Mouse (Mus musculus): Measurements from ENCODE around the gene Myrip.
"Not testable (repeated sequence)": the region's sequence is repeated elsewhere in the genome, so short reads cannot be mapped to it uniquely, and the experiment has no call there.

Gene Myrip

DNA sequence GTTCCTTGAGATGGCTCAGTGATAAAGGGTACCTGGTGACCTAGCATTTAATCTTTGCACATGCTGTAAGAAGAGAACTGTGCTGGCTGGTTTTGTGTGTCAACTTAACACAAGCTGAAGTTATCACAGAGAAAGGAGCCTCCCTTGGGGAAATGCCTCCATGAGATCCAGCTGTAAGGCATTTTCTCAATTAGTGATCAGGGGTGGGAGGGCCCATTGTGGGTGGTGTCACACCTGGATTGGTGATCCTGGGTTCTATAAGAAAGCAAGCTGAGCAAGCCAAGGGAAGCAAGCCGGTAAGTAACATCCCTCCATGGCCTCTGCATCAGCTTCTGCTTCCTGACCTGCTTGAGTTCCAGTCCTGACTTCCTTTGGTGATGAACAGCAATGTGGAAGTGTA, at the start of gene Myrip:
Myrip (plus strand) TSS at position 301 of the 400 bp plus-strand sequence.
- DNase-seq (ENCODE audit: low spot score in 2 of 2), result not testable (repeated sequence)

DNA sequence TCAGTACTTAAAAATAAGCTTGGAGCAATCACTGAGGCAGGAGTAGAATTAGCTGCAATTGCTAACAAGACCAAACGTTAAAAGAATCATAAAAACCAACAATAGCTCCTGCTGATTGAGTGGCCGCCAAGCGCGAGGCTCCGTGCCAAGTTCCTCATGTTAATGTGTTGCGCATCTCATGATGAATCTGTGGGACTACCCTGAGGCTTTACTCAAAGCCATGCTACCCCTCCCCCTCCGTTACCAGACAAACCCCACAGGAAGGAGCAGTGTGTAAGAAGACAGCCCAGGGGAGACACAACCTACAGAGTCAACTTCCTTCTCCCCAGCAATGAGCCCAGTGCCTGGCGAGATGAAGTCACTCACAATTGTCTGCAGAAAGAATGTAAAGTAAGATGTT, 41.5 kb upstream of the Myrip start:
- peak; percentile 18 to 24 for DNase-seq (ENCODE audit: low spot score in 2 of 2)

DNA sequence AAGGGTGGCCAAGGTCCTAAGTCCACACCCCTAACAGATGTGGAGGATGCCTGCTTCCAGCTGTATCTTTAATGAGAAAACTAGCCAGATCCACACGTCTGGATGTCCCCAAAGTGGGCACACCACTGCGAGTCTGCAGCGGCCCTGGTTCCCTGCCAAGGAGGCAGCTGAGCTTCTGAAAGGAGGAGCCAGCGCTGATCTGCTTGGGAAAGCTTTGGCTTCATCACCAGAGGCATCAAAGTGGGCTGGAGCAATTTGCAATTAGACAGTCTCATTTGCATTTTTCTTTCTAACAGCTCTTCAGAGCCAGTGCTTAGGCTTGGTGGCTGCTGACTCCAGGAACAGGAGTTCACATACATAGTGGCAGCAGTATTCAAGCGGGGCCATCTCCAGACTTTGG, 37.3 kb upstream of the Myrip start:
- no peak for DNase-seq (ENCODE audit: low spot score in 2 of 2)

DNA sequence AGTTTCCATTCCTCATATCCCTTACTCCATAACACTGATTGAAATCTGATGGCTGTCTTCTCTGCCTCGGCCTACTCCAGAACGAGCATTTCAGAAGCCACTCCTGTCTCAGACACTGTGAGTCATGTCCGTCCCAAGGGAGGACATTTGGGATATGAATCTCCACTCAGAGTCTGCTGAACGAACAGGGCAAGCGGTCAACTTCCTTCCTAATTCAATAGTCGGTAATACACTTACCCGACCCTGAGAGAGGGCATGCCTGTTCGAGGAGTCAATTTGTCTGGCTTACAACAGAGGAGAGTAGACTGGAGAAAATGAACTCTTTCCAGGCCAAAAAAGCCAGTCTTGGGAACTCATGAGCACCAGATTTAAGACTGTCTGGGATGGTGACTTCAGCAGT, 28.2 kb upstream of the Myrip start:
- peak; percentile 76 to 78 for DNase-seq (ENCODE audit: low spot score in 2 of 2)

DNA sequence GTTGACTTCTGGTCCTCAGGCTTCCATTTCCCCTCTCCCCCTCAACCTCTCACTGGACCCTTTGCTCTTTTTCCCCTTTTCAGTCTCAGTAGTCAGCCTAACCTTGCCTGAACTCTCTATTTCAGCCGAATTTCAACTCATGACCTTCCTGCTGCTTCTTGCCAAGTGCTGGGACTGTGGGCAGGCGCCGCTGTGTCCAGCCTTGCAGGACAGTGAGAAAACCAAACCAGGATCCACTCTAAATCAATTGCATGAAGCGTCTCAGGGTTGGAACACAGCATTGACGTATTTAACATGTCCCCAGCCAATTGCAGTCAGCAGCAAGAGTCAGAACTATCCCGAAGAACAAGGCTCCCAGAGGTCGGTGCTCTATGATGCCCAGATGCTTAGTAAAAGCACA, 26.1 kb upstream of the Myrip start:
- peak; percentile 5 to 18 for DNase-seq (ENCODE audit: low spot score in 2 of 2)

DNA sequence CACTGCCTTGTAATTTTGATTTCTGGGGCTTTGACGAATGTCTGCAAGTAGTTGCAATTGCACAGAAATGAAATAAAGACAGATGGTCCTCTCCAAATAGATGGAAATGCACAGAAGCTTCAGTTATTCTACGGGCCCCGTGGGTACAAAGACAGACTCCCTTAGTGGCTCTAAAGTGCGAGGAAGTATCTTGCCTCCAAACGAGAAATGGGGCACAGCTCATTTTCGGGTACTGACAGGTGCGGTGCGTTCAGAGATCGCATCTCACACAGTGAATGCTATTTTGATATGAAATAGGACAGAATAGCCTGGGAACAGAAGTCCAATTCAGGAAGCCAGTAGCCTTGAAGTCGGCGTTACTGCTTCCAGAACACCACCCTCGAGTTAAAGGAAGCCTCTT, 20.2 kb upstream of the Myrip start:
- no peak for DNase-seq (ENCODE audit: low spot score in 2 of 2)

DNA sequence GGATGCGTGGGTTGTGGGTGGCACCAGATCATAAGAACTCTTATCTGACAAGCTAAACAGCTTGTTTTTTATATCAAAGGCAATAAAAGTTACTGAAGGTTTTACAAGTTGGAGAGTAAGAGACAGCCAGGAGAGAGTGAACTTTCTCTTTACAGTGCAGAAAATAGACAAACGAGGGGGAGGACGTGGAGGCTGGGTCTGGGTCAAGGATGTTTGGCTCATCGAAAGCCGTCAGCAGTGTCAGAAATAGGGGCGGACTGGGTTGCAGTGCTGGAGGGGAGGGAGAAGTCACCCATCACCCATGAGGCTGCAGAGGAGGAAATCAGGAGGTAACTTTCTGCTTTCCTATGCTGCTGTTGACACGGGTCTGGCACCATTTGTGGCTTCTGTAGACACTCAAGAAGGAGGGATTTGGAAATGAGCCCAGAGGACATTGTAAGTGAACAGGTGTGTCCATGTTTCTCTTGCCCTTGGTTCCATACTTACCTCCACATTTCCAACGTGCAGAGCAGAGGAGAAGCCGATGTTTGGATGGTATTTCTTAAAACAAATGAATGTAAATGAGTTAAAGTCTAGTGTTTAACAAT, 18.8 kb upstream of the Myrip start:
- no peak for DNase-seq (ENCODE audit: low spot score in 2 of 2)

DNA sequence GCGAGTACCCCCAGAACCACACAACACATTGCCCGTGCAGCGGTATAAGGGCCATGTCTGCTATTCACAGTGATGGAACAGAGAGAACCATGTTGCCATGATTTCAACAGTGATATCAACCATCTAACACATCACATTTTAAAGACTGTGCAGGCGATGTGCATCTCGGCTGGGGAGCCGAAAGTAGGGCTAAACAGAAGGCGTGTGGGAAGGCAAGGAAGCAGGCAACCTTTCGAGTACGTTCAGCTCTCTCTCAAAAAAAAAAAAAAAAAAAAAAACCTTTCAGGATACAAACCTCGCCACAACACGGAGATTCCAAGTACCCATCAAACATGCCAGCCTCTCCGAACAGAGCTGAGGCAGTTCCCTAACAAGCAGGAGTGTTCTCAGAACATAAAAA, 17.8 kb upstream of the Myrip start:
- no peak for DNase-seq (ENCODE audit: low spot score in 2 of 2)

DNA sequence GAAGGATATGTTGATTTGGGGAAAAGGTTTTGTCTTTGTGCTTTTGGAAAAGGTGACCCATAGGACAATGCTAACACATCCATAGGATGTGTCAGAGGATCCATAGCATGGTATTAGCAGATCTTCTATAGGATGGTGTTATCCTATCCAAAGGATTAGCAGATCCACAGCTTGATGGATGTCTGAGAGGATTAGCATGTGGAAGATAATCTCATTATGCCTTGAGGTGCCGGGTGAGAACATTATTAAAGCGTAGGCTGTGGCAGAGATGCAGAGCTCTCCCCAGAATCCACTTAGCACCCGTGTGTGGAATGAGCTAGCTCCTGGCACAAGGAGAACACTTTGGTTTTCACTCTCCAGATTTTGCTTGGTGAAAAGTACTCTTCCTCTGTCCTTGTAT, 13.3 kb upstream of the Myrip start:
- no peak for DNase-seq (ENCODE audit: low spot score in 2 of 2)

DNA sequence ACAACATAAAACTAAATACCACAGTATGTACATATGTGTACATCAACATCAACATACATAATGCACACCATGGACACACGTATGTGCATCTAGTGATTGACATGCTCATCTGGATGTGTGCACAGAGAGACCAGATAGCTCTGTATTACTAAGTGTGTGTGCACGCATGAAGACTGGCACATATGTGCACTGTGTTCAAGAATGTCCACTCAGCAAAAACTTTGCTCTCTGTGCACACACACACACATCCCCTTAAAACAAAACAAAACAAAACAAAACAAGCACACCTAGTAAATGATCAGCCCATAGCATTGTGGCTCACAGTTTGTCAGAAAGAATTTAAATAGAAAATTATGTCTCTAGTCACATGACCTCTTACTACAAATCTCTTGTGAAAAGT, 10.9 kb upstream of the Myrip start:
- DNase-seq (ENCODE audit: low spot score in 2 of 2), result no peak

DNA sequence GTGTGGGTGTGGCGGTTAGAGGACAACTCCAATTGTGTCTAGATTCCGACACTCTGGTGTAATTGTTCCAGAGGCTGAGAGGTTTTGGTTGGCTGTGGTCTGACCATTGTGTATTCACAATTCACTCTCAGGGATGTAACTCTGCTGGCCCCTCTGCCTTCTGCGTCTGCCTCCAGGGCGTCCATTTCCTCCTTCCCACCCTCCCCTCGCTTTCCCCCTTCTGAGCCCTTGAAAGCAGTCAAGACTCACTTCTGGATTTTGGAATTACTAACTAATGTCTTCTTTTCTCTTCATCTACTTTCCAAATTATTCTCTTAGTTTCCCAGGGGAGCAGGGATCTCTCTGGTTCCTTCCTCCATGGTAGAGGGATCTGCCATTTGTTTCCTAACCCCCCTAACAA, 8.8 kb upstream of the Myrip start:
- no peak for DNase-seq (ENCODE audit: low spot score in 2 of 2)

DNA sequence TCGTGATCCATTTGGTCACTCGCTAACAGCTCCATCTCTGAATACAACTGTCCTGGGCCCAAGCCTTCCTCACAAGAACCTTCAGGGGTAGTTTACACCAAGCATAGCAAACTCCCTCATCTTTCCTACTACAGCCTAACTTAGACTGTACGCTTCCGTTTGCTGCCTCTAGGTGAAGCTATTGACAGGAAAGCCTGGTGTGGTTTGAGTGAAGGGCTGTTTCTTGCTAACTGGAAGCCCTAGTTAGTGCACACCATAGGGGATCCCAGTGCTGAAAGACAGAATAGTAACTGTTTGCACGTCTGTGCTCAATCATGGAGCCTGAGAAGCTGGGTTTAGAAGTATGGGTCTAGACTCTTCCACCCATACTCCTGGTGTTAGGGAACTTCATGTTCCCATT, 5.8 kb upstream of the Myrip start:
- DNase-seq (ENCODE audit: low spot score in 2 of 2), result no peak

DNA sequence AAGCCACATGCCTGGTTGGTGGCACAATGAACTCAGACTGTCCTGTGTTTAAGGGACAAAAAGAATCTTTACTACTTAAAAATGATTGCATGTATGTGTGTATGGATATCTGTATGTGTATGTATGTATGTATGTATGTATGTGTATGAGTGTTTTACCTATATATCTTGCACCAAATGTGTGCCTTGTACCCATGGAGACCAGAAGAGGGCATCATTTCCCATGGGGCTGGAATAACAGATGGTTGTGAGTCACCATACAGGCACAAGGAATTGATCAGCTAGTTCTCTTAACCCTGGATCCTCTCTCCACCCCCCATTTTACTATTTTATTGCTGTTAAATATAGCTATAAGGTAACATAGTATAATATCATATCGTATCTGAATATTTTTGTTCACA, 4.4 kb upstream of the Myrip start:
- no peak for DNase-seq (ENCODE audit: low spot score in 2 of 2)

DNA sequence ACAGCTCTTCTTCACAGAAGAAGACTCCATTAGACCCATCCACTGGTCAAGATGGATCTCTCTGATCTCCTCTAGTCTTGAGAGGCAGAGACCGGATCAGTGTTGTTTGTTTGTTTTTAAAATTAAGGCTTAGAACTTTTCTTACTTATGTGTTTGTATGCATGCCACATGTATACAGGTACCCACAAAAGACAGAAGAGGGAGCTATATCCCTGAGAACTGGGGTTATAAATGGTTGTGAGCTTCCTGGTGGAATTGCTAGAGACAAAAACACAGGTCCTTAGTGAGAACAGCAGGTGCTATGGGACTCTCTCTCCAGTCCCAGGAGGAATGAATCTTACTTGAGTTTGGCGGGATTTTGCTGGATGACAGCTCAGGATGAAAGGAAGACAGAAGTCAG, 1.9 kb upstream of the Myrip start:
- DNase-seq (ENCODE audit: low spot score in 2 of 2), result no peak

DNA sequence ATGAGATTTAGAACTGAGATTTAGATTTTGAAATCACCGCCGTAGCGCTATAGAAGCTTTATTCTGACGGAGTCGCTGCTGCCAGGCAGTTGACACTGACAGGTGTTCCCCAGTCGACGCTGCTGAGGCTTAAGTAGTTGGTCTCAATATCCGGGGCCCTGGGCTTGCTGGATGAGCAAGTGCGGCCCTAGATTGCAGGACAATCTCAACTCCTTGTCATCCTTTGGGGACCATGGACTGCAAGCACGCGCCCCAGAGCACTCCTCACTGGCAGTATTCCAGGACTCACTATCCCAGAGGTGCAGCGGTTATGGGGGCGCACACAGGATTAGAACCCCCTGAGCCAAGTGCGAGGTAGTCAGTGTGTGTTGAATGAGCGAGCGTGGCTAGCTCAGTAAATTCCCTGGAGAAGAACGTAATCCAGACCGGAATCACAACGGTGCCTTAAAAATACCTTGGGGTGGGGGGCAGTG, 1.7 kb downstream of the Myrip start:
- peak in 1 of 2 experiments; percentile 6 for DNase-seq (ENCODE audit: low spot score in 2 of 2)

DNA sequence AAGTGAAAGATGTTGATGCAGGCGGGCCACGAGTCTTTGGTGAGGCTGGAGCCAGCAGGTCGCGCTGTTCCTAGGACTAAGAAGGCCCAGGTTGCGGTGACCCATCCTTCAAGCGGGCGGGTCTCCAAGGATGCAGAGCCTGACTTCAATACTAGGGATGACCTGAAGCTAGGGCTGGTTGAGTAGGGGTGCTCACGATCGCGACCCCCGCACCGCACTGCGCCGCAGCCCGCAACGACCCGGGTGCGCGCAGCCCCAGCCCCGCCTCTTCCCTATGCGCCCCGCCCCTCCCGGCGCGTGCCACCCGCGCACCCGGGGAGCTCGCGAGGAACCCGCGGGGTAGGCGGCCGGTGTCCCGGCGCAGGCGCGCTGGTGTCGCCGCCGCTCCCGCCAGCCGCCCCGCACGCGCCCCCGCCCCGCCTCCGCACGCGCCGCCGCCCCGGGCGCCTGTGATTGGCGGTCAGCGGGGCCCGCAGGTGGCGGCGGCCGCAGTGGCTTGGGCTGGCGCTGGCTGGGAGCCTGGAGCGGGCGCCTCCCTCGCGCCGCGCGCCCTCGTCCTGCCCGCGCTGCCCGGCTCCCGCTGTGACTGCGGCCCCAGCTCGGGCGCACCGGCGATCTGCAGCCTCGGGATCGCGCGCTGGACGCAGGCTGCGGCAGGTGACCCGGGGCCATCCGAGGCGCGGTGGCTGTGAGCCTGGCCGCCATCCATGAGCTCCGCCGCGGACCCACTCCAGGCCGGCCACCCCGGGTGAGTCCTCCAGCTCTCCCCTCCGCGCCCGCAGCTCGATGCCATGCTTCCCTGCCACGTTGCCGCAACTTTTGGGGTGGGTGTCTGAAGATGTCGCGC, 2.4 kb downstream of the Myrip start:
- DNase-seq (ENCODE audit: low spot score in 2 of 2), result peak; percentile 63 to 64

DNA sequence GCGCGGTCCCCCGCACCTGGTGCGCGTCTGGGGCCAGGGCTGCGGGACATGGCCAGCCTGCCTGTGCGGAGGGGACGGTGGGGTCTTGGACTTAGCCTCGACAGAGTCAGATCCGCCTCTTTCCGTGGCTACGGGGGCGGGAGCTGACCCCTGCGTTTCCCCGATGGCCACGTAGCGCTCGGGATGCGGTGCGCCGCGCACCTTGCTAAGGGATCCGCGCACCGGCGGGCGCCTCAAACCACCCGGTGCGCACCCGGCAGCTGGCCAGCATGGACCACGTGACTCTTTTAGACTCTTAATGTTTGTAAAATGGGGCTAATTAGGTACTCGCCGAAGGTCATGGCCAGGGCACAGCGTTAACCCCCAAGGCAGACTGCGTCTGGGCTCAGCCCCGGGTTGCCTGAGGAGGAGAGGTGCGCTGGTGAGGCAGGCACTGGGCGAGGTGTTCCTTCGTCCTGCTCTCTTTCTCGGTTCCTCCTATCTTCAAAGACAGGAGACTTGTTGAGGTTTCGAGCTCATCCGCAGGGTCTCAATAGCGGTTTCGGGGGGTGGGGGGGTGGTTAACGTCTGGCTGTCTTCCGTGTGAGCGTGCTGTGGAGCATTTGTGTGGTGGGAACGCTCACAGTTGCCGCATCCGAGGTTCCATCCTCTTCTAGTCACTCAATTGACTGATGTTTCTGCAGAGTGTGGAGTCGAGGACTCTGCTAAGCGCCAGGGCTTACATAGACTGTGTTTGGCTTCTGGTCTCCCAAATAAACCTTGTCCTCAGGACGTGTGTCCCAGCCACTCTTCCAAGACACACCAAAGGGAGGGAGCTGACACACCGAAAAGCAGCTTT, 3.2 kb downstream of the Myrip start:
- peak in 1 of 2 experiments; percentile 6 for DNase-seq (ENCODE audit: low spot score in 2 of 2)

DNA sequence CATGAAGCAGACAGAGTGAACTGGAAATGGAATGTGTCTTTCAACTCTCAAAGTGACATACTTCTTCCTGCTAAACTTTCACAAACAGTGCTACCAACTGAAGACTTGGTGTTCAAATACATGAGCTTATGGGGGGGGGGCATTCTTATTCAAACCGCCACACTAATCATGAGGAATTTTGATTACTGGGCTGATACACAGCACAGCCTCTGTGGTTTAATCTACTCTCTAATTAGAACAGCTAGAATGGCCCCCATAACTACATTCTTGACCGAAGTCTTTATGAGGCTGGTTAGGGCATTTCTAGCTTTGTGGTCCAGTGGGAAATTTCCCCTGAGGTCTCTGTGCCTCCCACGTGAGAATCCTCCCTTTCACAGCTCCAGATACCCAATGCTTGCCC, 13.9 kb downstream of the Myrip start:
- no peak for DNase-seq (ENCODE audit: low spot score in 2 of 2)

DNA sequence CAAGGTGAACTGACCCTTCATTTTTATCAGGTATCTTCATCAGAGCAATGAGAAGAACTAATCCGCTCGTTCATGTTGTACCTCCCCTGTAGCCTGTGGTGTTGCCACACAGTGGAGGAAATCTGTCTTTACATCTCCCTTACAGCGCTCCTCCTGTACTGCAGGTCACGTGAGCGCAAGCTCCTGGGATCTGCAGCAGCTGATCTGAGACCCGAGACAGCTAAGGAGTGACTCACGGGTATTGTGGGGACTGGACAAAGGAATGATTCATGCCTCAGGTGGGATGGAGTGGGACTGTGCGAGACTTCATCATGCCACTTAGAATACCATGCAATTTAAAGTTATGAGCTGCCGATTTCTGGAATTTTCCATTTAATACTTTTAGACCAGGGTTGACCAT, 17.8 kb downstream of the Myrip start:
- no peak for DNase-seq (ENCODE audit: low spot score in 2 of 2)

DNA sequence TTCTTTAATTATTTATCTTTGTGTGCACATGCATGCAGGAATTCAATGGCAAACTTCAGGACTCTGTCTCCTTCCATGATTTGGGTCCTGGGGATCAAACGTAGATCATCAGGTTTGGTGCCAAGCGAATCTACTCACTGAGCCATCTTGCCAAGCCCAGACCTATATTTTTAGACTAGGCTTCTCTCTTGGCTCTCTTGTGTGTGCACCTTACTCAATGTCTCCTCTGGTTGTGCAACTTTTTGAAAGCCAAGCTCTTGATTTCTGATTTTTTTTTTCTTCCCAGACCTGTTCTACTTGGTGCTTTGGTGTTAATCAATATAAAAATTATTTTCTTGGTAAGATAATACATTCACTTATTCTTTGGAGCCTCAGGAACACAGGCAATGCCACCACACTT, 19.3 kb downstream of the Myrip start:
- no peak for DNase-seq (ENCODE audit: low spot score in 2 of 2)

DNA sequence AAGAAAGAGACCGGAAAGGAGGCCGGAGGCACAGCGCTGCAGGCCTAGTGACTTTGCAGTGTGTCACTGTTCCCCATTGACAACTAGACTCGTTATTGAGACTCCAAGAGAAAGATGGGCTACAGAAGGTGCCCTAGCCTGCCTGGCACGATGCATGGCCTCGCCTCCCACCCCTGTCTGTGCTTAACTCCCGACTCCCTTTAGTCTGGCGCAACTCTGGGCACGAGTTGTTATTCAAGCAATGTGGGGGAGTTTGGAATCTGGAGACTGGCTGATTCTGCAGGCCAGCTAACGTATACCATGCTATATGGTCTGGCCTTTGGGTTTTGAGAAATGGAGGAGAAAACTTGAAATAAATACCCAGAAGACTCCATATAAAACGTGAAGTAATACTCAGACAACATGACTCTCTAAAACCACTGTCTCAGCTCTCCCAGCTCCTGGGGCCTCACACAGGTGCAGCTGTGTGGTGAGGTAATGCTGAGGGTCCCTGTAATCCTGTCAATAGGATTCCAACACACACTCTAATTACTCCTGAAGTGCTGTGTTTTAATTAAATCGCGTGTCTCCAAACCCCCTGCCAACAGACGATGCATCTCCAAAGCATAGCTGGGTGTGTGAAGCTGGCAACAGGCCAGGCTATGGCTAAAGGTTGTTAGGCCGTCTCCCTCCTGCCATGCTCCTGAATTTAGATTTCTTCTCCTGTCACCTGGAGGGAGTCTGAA, 21.6 kb downstream of the Myrip start:
- DNase-seq (ENCODE audit: low spot score in 2 of 2), result no peak

DNA sequence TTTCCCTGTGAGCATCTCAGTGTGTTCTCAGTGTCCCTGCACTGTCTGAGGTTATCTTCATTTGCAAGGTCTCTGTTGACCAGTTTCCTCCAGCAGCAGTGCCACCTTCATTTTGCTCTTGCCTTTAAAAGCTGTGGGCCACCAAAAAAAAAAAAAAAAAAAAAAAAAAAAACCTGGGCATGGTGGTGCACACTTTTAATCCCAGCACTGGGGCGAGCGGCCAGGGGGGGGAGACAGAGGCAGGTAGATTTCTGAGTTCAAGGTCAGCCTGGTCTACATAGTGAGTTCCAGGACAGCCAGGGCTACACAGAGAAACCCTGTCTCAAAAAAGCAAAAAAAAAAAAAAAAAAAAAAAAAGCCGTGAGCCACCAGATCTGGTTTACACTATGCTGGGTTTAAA, 29.7 kb downstream of the Myrip start:
- not testable (repeated sequence) for DNase-seq (ENCODE audit: low spot score in 2 of 2)

Measured in heart, adult 9 months (tissue).